Mouse (Mus musculus) olfactory bulb, adult 2 months (tissue): ENCODE measurements around the gene Ctnna3. TPM values are rescaled to one million over a fixed set of nuclear protein-coding genes. Genes with fewer than 3 reads are reported as not detected.

Source experiments
- H3K27ac ChIP-seq: fragments of 200-500 bp; 2 replicates; pipeline ENCODE4 v1.5.1; 2012; ENCODE audit warnings: low read depth, low read length; ENCODE audit not compliant: insufficient read depth
- H3K4me1 ChIP-seq: fragments of 200-500 bp; 2 replicates; pipeline ENCODE4 v1.6.1; 2012; ENCODE audit warnings: low read length; ENCODE audit not compliant: control insufficient read depth, insufficient read depth
- H3K4me3 ChIP-seq: fragments of 200-500 bp; 2 replicates; pipeline ENCODE4 v1.5.1; 2012; ENCODE audit warnings: mild to moderate bottlenecking, low read depth, low read length, moderate library complexity; ENCODE audit not compliant: insufficient read depth
- CTCF ChIP-seq: fragments of 200-500 bp; IDR thresholded peaks from 2 replicates; pipeline ENCODE4 v1.5.1; 2012; ENCODE audit warnings: low read depth, mild to moderate bottlenecking, low read length, moderate library complexity; ENCODE audit not compliant: insufficient read depth
- POLR2A ChIP-seq: fragments of 200-500 bp; IDR thresholded peaks from 2 replicates; pipeline ENCODE4 v1.6.1; 2012; ENCODE audit warnings: mild to moderate bottlenecking, low read depth, low read length, moderate library complexity; ENCODE audit not compliant: insufficient read depth
- WGBS: fragments of 180-500 bp; shearing (Covaris S2); methylation state at CpG from one replicate; pipeline ENCODE4 v1.1.7; 2018; 5-methylcytosine and 5-hydroxymethylcytosine counted together
- polyA plus RNA-seq: library from polyadenylated mRNA; stranded (reverse); fragments of >200 nt; gene quantifications from 2 replicates; pipeline ENCODE4 v1.2.4, GENCODE M21; 2012; ENCODE audit warnings: low replicate concordance; ENCODE audit not compliant: missing spikeins, insufficient read depth, insufficient read length

Gene Ctnna3
- polyA plus RNA-seq, 1 experiment, result not detected

GRCm38 (mm10) chr10:64076410-64077052, 646.6 kb downstream of the Ctnna3 start:
- H3K27ac ChIP-seq, result peak overlapping the region; percentile 79
- H3K4me1 ChIP-seq, result peaks cover 8% of the 10 kb centered on the region; the same call in 1 of the 2 replicates
- 30% methylated on average over 10 of the region's 10 CpGs for WGBS
- TF ChIP-seq CTCF (no peak), POLR2A (no peak)
- no peak overlapping the region for H3K4me3 ChIP-seq

- 90% methylated on average over 3 of the region's 3 CpGs for WGBS
- TF ChIP-seq POLR2A (no peak), CTCF (no peak)
- Histone ChIP-seq H3K4me3 (no peak overlapping the region), H3K27ac (no peak overlapping the region), H3K4me1 (peaks cover 6% of the 10 kb centered on the region; the same call in 1 of the 2 replicates)
Measured at GRCm38 (mm10) chr10:64082345-64082744, 652.4 kb downstream of the Ctnna3 start.

GRCm38 (mm10) chr10:64083813-64084212, 653.9 kb downstream of the Ctnna3 start:
- Histone ChIP-seq H3K4me3 (peak overlapping the region; percentile 42), H3K4me1 (peaks cover 3% of the 10 kb centered on the region; the same call in 1 of the 2 replicates), H3K27ac (peak overlapping the region; percentile 2; the same call in 1 of the 2 replicates)
- 20% methylated on average over 11 of the region's 11 CpGs for WGBS
- TF ChIP-seq CTCF (no peak), POLR2A (no peak)

GRCm38 (mm10) chr10:64084465-64084864, 654.6 kb downstream of the Ctnna3 start:
- 10% methylated on average over 4 of the region's 4 CpGs for WGBS
- Histone ChIP-seq H3K4me1 (no peaks in the 10 kb centered on the region), H3K27ac (no peak overlapping the region), H3K4me3 (no peak overlapping the region)
- TF ChIP-seq CTCF (no peak), POLR2A (no peak)

- H3K4me3 ChIP-seq, result peak overlapping the region; percentile 55
- H3K27ac ChIP-seq, result peak overlapping the region; percentile 64; the same call in 1 of the 2 replicates
- no peak for TF ChIP-seq CTCF
- TF ChIP-seq POLR2A, result no peak
- WGBS, result 49% methylated on average over 16 of the region's 16 CpGs
- H3K4me1 ChIP-seq, result no peaks in the 10 kb centered on the region
Measured at GRCm38 (mm10) chr10:64086183-64086566, 656.3 kb downstream of the Ctnna3 start.

- WGBS, result 4% methylated on average over 12 of the region's 12 CpGs
- no peak for TF ChIP-seq POLR2A
- no peak for TF ChIP-seq CTCF
- H3K27ac ChIP-seq, result peak overlapping the region; percentile 64
- H3K4me3 ChIP-seq, result peak overlapping the region; percentile 55
- H3K4me1 ChIP-seq, result no peaks in the 10 kb centered on the region
Measured at GRCm38 (mm10) chr10:64086567-64087391, 656.9 kb downstream of the Ctnna3 start.

GRCm38 (mm10) chr10:64087521-64087920, 657.6 kb downstream of the Ctnna3 start:
- no peaks in the 10 kb centered on the region for H3K4me1 ChIP-seq
- no peak for TF ChIP-seq CTCF
- no peak for TF ChIP-seq POLR2A
- H3K4me3 ChIP-seq, result peak overlapping the region; percentile 65
- WGBS, result under 1% methylated on average over 12 of the region's 12 CpGs
- H3K27ac ChIP-seq, result peak overlapping the region; percentile 93

GRCm38 (mm10) chr10:64087936-64088773, 658.3 kb downstream of the Ctnna3 start:
- Histone ChIP-seq H3K4me1 (no peaks in the 10 kb centered on the region), H3K27ac (peak overlapping the region; percentile 93), H3K4me3 (peak overlapping the region; percentile 65)
- 5% methylated on average over 26 of the region's 26 CpGs for WGBS
- TF ChIP-seq CTCF, result no peak
- TF ChIP-seq POLR2A, result no peak
